In genomic region chr10:59425369-59425768, GRCm38 (mm10) we compare ENCODE assay signal across 12 mouse cellular contexts. TPM values are rescaled to one million over a fixed set of nuclear protein-coding genes. Genes with fewer than 3 reads are reported as not detected.
DNase-seq lines count a peak whose midpoint lies in the region; ATAC-seq and TF ChIP-seq lines count a peak whose summit lies in the region.
"Had no signal": no experiment of that assay in that cellular context is flagged by ENCODE, and none has a peak within 500 bp of the region (broad histone marks: within the 10 kb centered on the region; RNA-seq: fewer than 3 reads in every experiment).

No protein-coding gene starts in this region.

- 47% methylated on average over 7 of the region's 7 CpGs for WGBS in liver, adult 2 months
- 81% methylated on average over 7 of the region's 7 CpGs for WGBS in forebrain, embryonic 16.5 days

- TF ChIP-seq POLR2A in liver, adult 2 months (IDR thresholded peaks at IDR 0.05; ENCODE audit: extremely low read depth, insufficient read depth, low read length): no peak

- H3K4me3 ChIP-seq in liver, adult 2 months (ENCODE audit: insufficient read depth, low read depth, low read length): no peak overlapping the region
- H3K4me3 ChIP-seq in forebrain, embryonic 16.5 days (replicated peaks; ENCODE audit: low read length): no peak overlapping the region

- H3K27me3 ChIP-seq in liver, adult 2 months (ENCODE audit: control insufficient read depth, insufficient read depth, low read length): no peaks in the 10 kb centered on the region
- no peaks in the 10 kb centered on the region for H3K27me3 ChIP-seq in forebrain, embryonic 16.5 days (replicated peaks; ENCODE audit: control insufficient read depth, insufficient read depth, low read length)

- ATAC-seq in forebrain, embryonic 16.5 days: no peak

- peaks cover 22% of the 10 kb centered on the region for H3K36me3 ChIP-seq in liver, adult 2 months (ENCODE audit: control insufficient read depth, insufficient read depth, low read length)
- no peaks in the 10 kb centered on the region for H3K36me3 ChIP-seq in forebrain, embryonic 16.5 days (ENCODE audit: control insufficient read depth, insufficient read depth)

- no peaks in the 10 kb centered on the region for H3K9me3 ChIP-seq in forebrain, embryonic 16.5 days (ENCODE audit: control insufficient read depth, low read length)

- peak; percentile 50 for DNase-seq in liver, adult 2 months (ENCODE audit: extremely low read depth, low read depth, low spot score)
- no peak for DNase-seq in liver
- DNase-seq in cerebellum, postnatal 14 days: peak; percentile 87
- peak; percentile 63 to 73 for DNase-seq in heart, postnatal 36 days
- peak; percentile 81 to 89 for DNase-seq in lung, postnatal 4 days
- no peak for DNase-seq in embryo, embryonic 10.5 days (ENCODE audit: low spot score)
- DNase-seq in layer of hippocampus, postnatal 36 days: no peak

- peaks cover 2% of the 10 kb centered on the region; the same call in 1 of the 2 replicates for H3K4me1 ChIP-seq in liver, adult 2 months (ENCODE audit: control insufficient read depth, insufficient read depth, low read length)
- H3K4me1 ChIP-seq in forebrain, embryonic 16.5 days (replicated peaks; ENCODE audit: control insufficient read depth, insufficient read depth, low read length): no peaks in the 10 kb centered on the region

- H3K79me2 ChIP-seq in liver, adult 2 months (ENCODE audit: control insufficient read depth, insufficient read depth, low read length): no peaks in the 10 kb centered on the region

- intact Hi-C loops in heart, postnatal 36 days (cut with DNase I): no loop called here

- TF ChIP-seq CTCF in liver, adult 2 months (IDR thresholded peaks at IDR 0.05; ENCODE audit: low read depth, low read length): no peak

- no peak overlapping the region for H3K27ac ChIP-seq in liver, adult 2 months (replicated peaks; ENCODE audit: insufficient read depth, low read depth, low read length)
- H3K27ac ChIP-seq in forebrain, embryonic 16.5 days (ENCODE audit: low read length): no peak overlapping the region

- no peak overlapping the region for H3K4me2 ChIP-seq in forebrain, embryonic 16.5 days (ENCODE audit: low read length)

- H3K9ac ChIP-seq in liver, adult 2 months (ENCODE audit: low read depth, low read length): no peak overlapping the region
- H3K9ac ChIP-seq in forebrain, embryonic 16.5 days (replicated peaks; ENCODE audit: low read depth, low read length): no peak overlapping the region

RNA-seq across cellular contexts. Expression of gene Oit3, which starts 16.2 kb away (rescaled TPM):
- total RNA-seq in liver, adult 2 months (2014; rRNA removed): 30.1 and 32.8 TPM in 2 replicates
- polyA plus RNA-seq in liver, adult 2 months (2012; rRNA removed): 20.3 and 26.1 TPM in 2 replicates
- total RNA-seq in heart, postnatal 36 days (2021): not detected
- 0.08 TPM in 1 of 2 replicates, not detected in the other for polyA plus RNA-seq in forebrain, embryonic 16.5 days (2015; fragmentation: Nextera tagmentation; extraction: Ambion mirVana)
- total RNA-seq in layer of hippocampus, postnatal 36 days (2021): not detected
- total RNA-seq: ES-E14 had no signal

RNA-seq across cellular contexts. Expression of gene Pla2g12b, which starts 21.9 kb away (rescaled TPM):
- 58.5 and 63.4 TPM in 2 replicates for total RNA-seq in liver, adult 2 months (2014; rRNA removed)
- 66.6 and 69.9 TPM in 2 replicates for polyA plus RNA-seq in liver, adult 2 months (2012; rRNA removed)
- not detected for total RNA-seq in heart, postnatal 36 days (2021)
- polyA plus RNA-seq in forebrain, embryonic 16.5 days (2015; fragmentation: Nextera tagmentation; extraction: Ambion mirVana): not detected in 2 replicates
- total RNA-seq in layer of hippocampus, postnatal 36 days (2021): not detected
- total RNA-seq: layer of hippocampus, postnatal 14 days; neutrophil, adult 5-6 weeks had no signal
- polyA plus RNA-seq: cortical plate, adult 2 months had no signal

RNA-seq across cellular contexts. Expression of gene Gm10273, which starts 29.9 kb away (rescaled TPM):
- 3.2 and 7.0 TPM in 2 replicates for total RNA-seq in liver, adult 2 months (2014; rRNA removed)
- polyA plus RNA-seq in liver, adult 2 months (2012; rRNA removed): 3.8 and 5.5 TPM in 2 replicates
- total RNA-seq in heart, postnatal 36 days (2021): 100 to 1,000 TPM; 146 to 148 TPM
- 2.1 and 7.6 TPM in 2 replicates for polyA plus RNA-seq in forebrain, embryonic 16.5 days (2015; fragmentation: Nextera tagmentation; extraction: Ambion mirVana)
- total RNA-seq in layer of hippocampus, postnatal 36 days (2021): 10 to 100 TPM; 37.6 to 47.5 TPM

Comparison
In these comparisons a context has a peak if more than half of its experiments do, and no peak if none do; other contexts are left out.
1. DNase-seq: peak in liver, adult 2 months (single experiment), cerebellum, postnatal 14 days (2 of 2), heart, postnatal 36 days (2 of 2) and lung, postnatal 4 days (2 of 2); none in liver (single experiment), embryo, embryonic 10.5 days (single experiment) and layer of hippocampus, postnatal 36 days (0 of 2).
2. RNA of gene Oit3, which starts 16.2 kb away (total RNA-seq): 30.1 to 32.8 TPM in liver, adult 2 months; not detected in heart, postnatal 36 days and not detected in layer of hippocampus, postnatal 36 days; every median in the first group is over 10 times any median in the second.
3. RNA of gene Pla2g12b, which starts 21.9 kb away (total RNA-seq): 58.5 to 63.4 TPM in liver, adult 2 months; not detected in heart, postnatal 36 days and not detected in layer of hippocampus, postnatal 36 days; every median in the first group is over 10 times any median in the second.